Mouse (Mus musculus): ENCODE measurements around the gene Zscan22. TPM values are rescaled to one million over a fixed set of nuclear protein-coding genes. Genes with fewer than 3 reads are reported as not detected.
"Not testable (repeated sequence)": the region's sequence is repeated elsewhere in the genome, so short reads cannot be mapped to it uniquely, and the experiment has no call there.

Zscan22 gene
- polyA plus RNA-seq, 1 experiment from 2014 or later = 11.8 TPM

- Histone ChIP-seq H3K4me2 (no peak overlapping the region), H3K36me3 (replicated peaks) (no peaks in the 10 kb centered on the region), H3K27me3 (replicated peaks) (no peaks in the 10 kb centered on the region), H3K9ac (no peak overlapping the region), H3K4me1 (no peaks in the 10 kb centered on the region), H3K4me3 (no peak overlapping the region), H3K27ac (no peak overlapping the region), H3K9me3 (no peaks in the 10 kb centered on the region)
- no peak for ATAC-seq (replicated peaks)
- WGBS = 72% methylated on average over 3 of the region's 3 CpGs
These were observed 37.2 kb downstream of the Zscan22 start for GRCm38 (mm10) chr7:12934808-12935207.

DNA sequence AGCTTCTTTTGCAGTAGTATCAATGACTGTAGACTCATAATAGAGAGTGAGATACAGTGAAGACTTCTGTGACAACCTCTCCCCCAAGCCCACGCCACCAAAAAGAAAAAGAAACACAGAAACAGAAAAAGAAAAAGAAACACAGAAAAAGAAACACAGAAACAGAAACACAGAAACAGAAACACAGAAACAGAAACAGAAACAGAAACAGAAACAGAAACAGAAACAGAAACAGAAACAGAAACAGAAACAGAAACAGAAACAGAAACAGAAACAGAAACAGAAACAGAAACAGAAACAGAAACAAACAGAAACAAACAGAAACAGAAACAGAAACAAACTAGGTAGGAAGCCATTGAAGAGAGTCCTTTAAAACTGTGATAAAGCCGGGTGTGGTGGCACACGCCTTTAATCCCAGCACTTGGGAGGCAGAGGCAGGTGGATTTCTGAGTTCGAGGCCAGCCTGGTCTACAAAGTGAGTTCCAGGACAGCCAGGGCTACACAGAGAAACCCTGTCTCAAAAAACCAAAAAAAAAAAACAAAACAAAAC, 39.7 kb downstream of the Zscan22 start:
- not testable (repeated sequence) for H3K27me3 ChIP-seq (replicated peaks); H3K4me2 ChIP-seq
- 92% methylated on average over 4 of the region's 4 CpGs for WGBS

GRCm38 (mm10) chr7:12940599-12940998, 43.0 kb downstream of the Zscan22 start:
- ATAC-seq (replicated peaks) = no peak
- H3K9ac ChIP-seq = no peak overlapping the region
- WGBS = 90% methylated on average over 4 of the region's 4 CpGs

More for the DNA sequence above, 39.7 kb downstream of the Zscan22 start:
- not testable (repeated sequence) for H3K9me3 ChIP-seq; H3K27ac ChIP-seq; ATAC-seq (replicated peaks); H3K4me1 ChIP-seq; H3K4me3 ChIP-seq; H3K9ac ChIP-seq; H3K36me3 ChIP-seq (replicated peaks)

DNA sequence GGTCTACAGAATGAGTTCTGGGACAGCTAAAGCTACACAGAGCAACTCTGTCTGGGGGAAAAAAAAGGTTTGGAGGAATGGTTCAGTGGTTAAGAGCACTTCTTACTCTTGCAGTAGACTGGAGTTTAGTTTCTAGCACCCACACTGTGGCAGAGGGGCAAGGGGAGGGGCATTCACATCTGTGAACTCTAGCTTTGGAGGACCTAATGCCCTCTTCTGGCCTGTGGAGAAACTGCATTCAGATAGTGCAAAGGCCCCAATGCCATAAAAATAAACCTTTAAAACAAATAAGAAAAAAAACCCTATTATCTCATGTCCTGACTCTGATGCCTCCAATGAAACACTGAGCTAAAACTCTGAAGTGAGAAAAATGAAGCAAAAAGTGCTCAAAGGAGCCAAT, 45.9 kb downstream of the Zscan22 start:
- no peak overlapping the region for H3K9ac ChIP-seq
- no peaks in the 10 kb centered on the region for H3K9me3 ChIP-seq
- H3K36me3 ChIP-seq (replicated peaks) = no peaks in the 10 kb centered on the region
- peaks cover under 1% of the 10 kb centered on the region for H3K4me1 ChIP-seq
- H3K27me3 ChIP-seq (replicated peaks) = no peaks in the 10 kb centered on the region
- no peak overlapping the region for H3K27ac ChIP-seq
- no peak overlapping the region for H3K4me2 ChIP-seq
- no peak overlapping the region for H3K4me3 ChIP-seq
- no peak for ATAC-seq (replicated peaks)

More at GRCm38 (mm10) chr7:12940599-12940998, 43.0 kb downstream of the Zscan22 start:
- Histone ChIP-seq H3K27ac (no peak overlapping the region), H3K4me3 (no peak overlapping the region), H3K27me3 (replicated peaks) (no peaks in the 10 kb centered on the region), H3K4me1 (no peaks in the 10 kb centered on the region), H3K4me2 (no peak overlapping the region), H3K36me3 (replicated peaks) (no peaks in the 10 kb centered on the region), H3K9me3 (no peaks in the 10 kb centered on the region)

GRCm38 (mm10) chr7:12949032-12949871, 51.6 kb downstream of the Zscan22 start:
- 7% methylated on average over 35 of the region's 35 CpGs for WGBS
- Histone ChIP-seq H3K9ac (peak overlapping the region; percentile 61), H3K4me1 (peaks cover 12% of the 10 kb centered on the region), H3K9me3 (no peaks in the 10 kb centered on the region), H3K4me2 (peak overlapping the region; percentile 87), H3K4me3 (peak overlapping the region; percentile 49), H3K27me3 (replicated peaks) (no peaks in the 10 kb centered on the region), H3K27ac (peak overlapping the region; percentile 91), H3K36me3 (replicated peaks) (no peaks in the 10 kb centered on the region)
- ATAC-seq (replicated peaks) = peak; percentile 98

DNA sequence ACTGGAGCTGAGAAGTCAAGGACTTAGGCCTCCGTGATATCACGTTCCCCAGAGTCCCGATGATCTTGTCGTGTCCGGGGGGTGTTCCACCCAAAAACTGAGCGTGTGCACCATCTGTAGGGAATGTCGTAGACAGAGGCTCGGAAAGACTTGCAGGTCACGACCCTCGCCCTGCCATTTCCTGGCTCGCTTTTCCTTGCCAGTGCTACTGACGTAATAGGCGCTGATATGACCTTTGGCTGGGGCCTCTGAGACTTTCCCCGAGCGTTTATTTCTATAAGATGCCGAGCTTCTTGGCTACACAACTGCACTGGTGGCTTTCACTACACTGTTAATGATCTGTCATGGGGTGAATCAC, 52.2 kb downstream of the Zscan22 start:
- peak overlapping the region; percentile 87 for H3K4me2 ChIP-seq
- H3K27ac ChIP-seq = peak overlapping the region; percentile 91
- H3K4me1 ChIP-seq = peaks cover 12% of the 10 kb centered on the region
- no peaks in the 10 kb centered on the region for H3K36me3 ChIP-seq (replicated peaks)
- peak overlapping the region; percentile 49 for H3K4me3 ChIP-seq
- H3K27me3 ChIP-seq (replicated peaks) = no peaks in the 10 kb centered on the region
- 13% methylated on average over 16 of the region's 16 CpGs for WGBS
- H3K9ac ChIP-seq = peak overlapping the region; percentile 59
- ATAC-seq (replicated peaks) = peak; percentile 40; the same call in 1 of the 2 replicates
- no peaks in the 10 kb centered on the region for H3K9me3 ChIP-seq

- 58% methylated on average over 3 of the region's 3 CpGs for WGBS
These were observed 57.3 kb downstream of the Zscan22 start for GRCm38 (mm10) chr7:12954896-12955295.

GRCm38 (mm10) chr7:12957511-12957910, 59.9 kb downstream of the Zscan22 start:
- no peak overlapping the region for H3K4me3 ChIP-seq
- H3K36me3 ChIP-seq (replicated peaks) = no peaks in the 10 kb centered on the region
- H3K27ac ChIP-seq = no peak overlapping the region
- 74% methylated on average over 5 of the region's 5 CpGs for WGBS
- no peak overlapping the region for H3K9ac ChIP-seq
- no peaks in the 10 kb centered on the region for H3K9me3 ChIP-seq
- peaks cover 7% of the 10 kb centered on the region for H3K4me1 ChIP-seq
- no peaks in the 10 kb centered on the region; the same call in 1 of the 2 replicates for H3K27me3 ChIP-seq (replicated peaks)
- H3K4me2 ChIP-seq = no peak overlapping the region
- no peak for ATAC-seq (replicated peaks)

More at GRCm38 (mm10) chr7:12954896-12955295, 57.3 kb downstream of the Zscan22 start:
- H3K27me3 ChIP-seq (replicated peaks) = no peaks in the 10 kb centered on the region; the same call in 1 of the 2 replicates
- no peaks in the 10 kb centered on the region for H3K36me3 ChIP-seq (replicated peaks)
- H3K9me3 ChIP-seq = no peaks in the 10 kb centered on the region
- H3K4me1 ChIP-seq = peaks cover 5% of the 10 kb centered on the region
- no peak overlapping the region for H3K27ac ChIP-seq
- no peak for ATAC-seq (replicated peaks)
- no peak overlapping the region for H3K4me2 ChIP-seq
- H3K4me3 ChIP-seq = no peak overlapping the region
- H3K9ac ChIP-seq = no peak overlapping the region

Other genes starting within 250 kb of the Zscan22 start
- gene Vmn2r55, start 212.8 kb upstream of the Zscan22 start, polyA plus RNA-seq (2015; fragmentation: Nextera tagmentation; extraction: Ambion mirVana) = not detected in 2 replicates
- gene Vmn2r56, start 162.8 kb upstream of the Zscan22 start, polyA plus RNA-seq (2015; fragmentation: Nextera tagmentation; extraction: Ambion mirVana) = not detected in 2 replicates
- gene Zscan18, start 94.2 kb upstream of the Zscan22 start, polyA plus RNA-seq (2015; fragmentation: Nextera tagmentation; extraction: Ambion mirVana) = 35.3 and 35.4 TPM in 2 replicates
- 35.2 and 36.0 TPM in 2 replicates for gene Zfp329, start 79.0 kb upstream of the Zscan22 start, polyA plus RNA-seq (2015; fragmentation: Nextera tagmentation; extraction: Ambion mirVana)
- 28.3 and 30.8 TPM in 2 replicates for gene Zfp110, start 63.1 kb upstream of the Zscan22 start, polyA plus RNA-seq (2015; fragmentation: Nextera tagmentation; extraction: Ambion mirVana)
- 8.6 and 9.4 TPM in 2 replicates for gene Zfp128, start 16.6 kb upstream of the Zscan22 start, polyA plus RNA-seq (2015; fragmentation: Nextera tagmentation; extraction: Ambion mirVana)
- gene Rps5, start 24.5 kb downstream of the Zscan22 start, polyA plus RNA-seq (2015; fragmentation: Nextera tagmentation; extraction: Ambion mirVana) = 567 and 593 TPM in 2 replicates
- gene Rnf225, start 29.6 kb downstream of the Zscan22 start, polyA plus RNA-seq (2015; fragmentation: Nextera tagmentation; extraction: Ambion mirVana) = 0.90 and 0.93 TPM in 2 replicates
- gene Zfp324, start 68.0 kb downstream of the Zscan22 start, polyA plus RNA-seq (2015; fragmentation: Nextera tagmentation; extraction: Ambion mirVana) = 17.1 and 17.7 TPM in 2 replicates
- gene Zfp446, start 80.0 kb downstream of the Zscan22 start, polyA plus RNA-seq (2015; fragmentation: Nextera tagmentation; extraction: Ambion mirVana) = 14.2 and 16.4 TPM in 2 replicates
- gene Slc27a5, start 100.4 kb downstream of the Zscan22 start, polyA plus RNA-seq (2015; fragmentation: Nextera tagmentation; extraction: Ambion mirVana) = 0.38 and 0.65 TPM in 2 replicates
- 229 and 258 TPM in 2 replicates for gene Trim28, start 101.3 kb downstream of the Zscan22 start, polyA plus RNA-seq (2015; fragmentation: Nextera tagmentation; extraction: Ambion mirVana)
- 45.9 and 46.7 TPM in 2 replicates for gene Zbtb45, start 112.2 kb downstream of the Zscan22 start, polyA plus RNA-seq (2015; fragmentation: Nextera tagmentation; extraction: Ambion mirVana)
- 188 TPM in 2 replicates for gene Chmp2a, start 137.0 kb downstream of the Zscan22 start, polyA plus RNA-seq (2015; fragmentation: Nextera tagmentation; extraction: Ambion mirVana)
- gene Ube2m, start 140.5 kb downstream of the Zscan22 start, polyA plus RNA-seq (2015; fragmentation: Nextera tagmentation; extraction: Ambion mirVana) = 141 and 162 TPM in 2 replicates
- 10.7 and 11.4 TPM in 2 replicates for gene Mzf1, start 156.9 kb downstream of the Zscan22 start, polyA plus RNA-seq (2015; fragmentation: Nextera tagmentation; extraction: Ambion mirVana)
- gene Vmn1r85, start 197.4 kb downstream of the Zscan22 start, polyA plus RNA-seq (2015; fragmentation: Nextera tagmentation; extraction: Ambion mirVana) = 0.13 and 0.19 TPM in 2 replicates
- gene Vmn1r86, start 222.1 kb downstream of the Zscan22 start, polyA plus RNA-seq (2015; fragmentation: Nextera tagmentation; extraction: Ambion mirVana) = not detected in 2 replicates
- gene Vmn1r87, start 242.3 kb downstream of the Zscan22 start, polyA plus RNA-seq (2015; fragmentation: Nextera tagmentation; extraction: Ambion mirVana) = not detected in 2 replicates

All from midbrain, embryonic 15.5 days (tissue).